Mouse (Mus musculus): ENCODE results near the gene Iqcj.

DNA sequence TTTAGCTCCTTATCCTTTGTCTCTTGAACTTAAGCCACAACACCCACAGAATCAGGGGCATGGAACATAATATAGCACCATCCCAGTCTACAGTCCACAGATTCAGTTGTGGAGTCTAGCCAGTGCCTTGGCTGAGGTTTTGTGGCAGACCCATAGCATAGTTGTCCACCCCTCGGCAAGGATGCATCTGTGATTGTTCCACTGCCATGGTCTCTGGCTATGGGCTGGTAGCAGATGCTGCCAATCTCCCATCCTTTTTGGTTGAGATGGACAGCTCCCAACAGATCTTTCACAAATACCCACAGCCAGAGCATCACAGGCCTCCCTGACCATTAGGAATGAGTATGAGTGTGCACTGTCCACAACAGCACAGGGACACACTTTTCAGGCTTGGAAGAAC is 5.8 kb upstream of the Iqcj start:
- no peak for TF ChIP-seq CTCF (IDR thresholded peaks at IDR 0.05; ENCODE audit: low read depth, low read length)
- no peak for TF ChIP-seq POLR2A (IDR thresholded peaks at IDR 0.05; ENCODE audit: extremely low read depth, insufficient read depth, low read length)
